Mouse (Mus musculus) cerebellum, postnatal 25 days (tissue): ENCODE measurements around the gene Efr3b.

Experiments used
- DNase-seq, 2 experiments: peaks; one replicate each; pipeline ENCODE4 v3.0.0; 2021; ENCODE audit warnings: mixed read lengths in 2 of 2

Efr3b gene

GRCm38 (mm10) chr12:4038061-4039041 lies at the start of gene Efr3b:
Gene Efr3b (minus strand): TSS chr12:4038915.
- peak; percentile 88 to 94 for DNase-seq

GRCm38 (mm10) chr12:4083441-4083840 lies 44.7 kb upstream of the Efr3b start:
- DNase-seq: no peak

GRCm38 (mm10) chr12:4082132-4083001 lies 43.7 kb upstream of the Efr3b start, which contains the start of gene Dnajc27:
Gene Dnajc27 (plus strand): TSS chr12:4082583.
- peak; percentile 98 to 99 for DNase-seq

- peak; percentile 91 for DNase-seq
Observed at GRCm38 (mm10) chr12:4080311-4080710, 41.6 kb upstream of the Efr3b start.

- DNase-seq: no peak
Observed at GRCm38 (mm10) chr12:4078069-4078468, 39.4 kb upstream of the Efr3b start.

GRCm38 (mm10) chr12:4076383-4076782 lies 37.7 kb upstream of the Efr3b start:
- DNase-seq: no peak

- no peak for DNase-seq
Observed at GRCm38 (mm10) chr12:4075407-4075806, 36.7 kb upstream of the Efr3b start.

- DNase-seq: peak; percentile 29 to 35
Observed at GRCm38 (mm10) chr12:4071671-4072070, 33.0 kb upstream of the Efr3b start.

- DNase-seq: no peak
Observed at GRCm38 (mm10) chr12:4068551-4068950, 29.8 kb upstream of the Efr3b start.

GRCm38 (mm10) chr12:4066681-4067459 lies 28.2 kb upstream of the Efr3b start:
- no peak for DNase-seq

GRCm38 (mm10) chr12:4065944-4066343 lies 27.2 kb upstream of the Efr3b start:
- no peak for DNase-seq

GRCm38 (mm10) chr12:4065498-4065897 lies 26.8 kb upstream of the Efr3b start:
- DNase-seq: no peak

- DNase-seq: no peak
Observed at GRCm38 (mm10) chr12:4059683-4060082, 21.0 kb upstream of the Efr3b start.

- DNase-seq: no peak
Observed at GRCm38 (mm10) chr12:4058321-4058720, 19.6 kb upstream of the Efr3b start.

GRCm38 (mm10) chr12:4054845-4055244 lies 16.1 kb upstream of the Efr3b start:
- DNase-seq: no peak

GRCm38 (mm10) chr12:4053643-4054042 lies 14.9 kb upstream of the Efr3b start:
- no peak for DNase-seq

GRCm38 (mm10) chr12:4050861-4051425 lies 12.2 kb upstream of the Efr3b start:
- DNase-seq: no peak

- DNase-seq: no peak
Observed at GRCm38 (mm10) chr12:4048031-4048430, 9.3 kb upstream of the Efr3b start.

GRCm38 (mm10) chr12:4045992-4046391 lies 7.3 kb upstream of the Efr3b start:
- DNase-seq: no peak

GRCm38 (mm10) chr12:4042411-4042810 lies 3.7 kb upstream of the Efr3b start:
- no peak for DNase-seq

- no peak for DNase-seq
Observed at GRCm38 (mm10) chr12:4039046-4039445, 331 bp upstream of the Efr3b start.

GRCm38 (mm10) chr12:4037511-4037910 lies 1.2 kb downstream of the Efr3b start:
- no peak for DNase-seq
